Mouse (Mus musculus): Measurements from ENCODE around the gene Gm20765. TPM values are rescaled to one million over a fixed set of nuclear protein-coding genes. Genes with fewer than 3 reads are reported as not detected.
"Not testable (repeated sequence)": the region's sequence is repeated elsewhere in the genome, so short reads cannot be mapped to it uniquely, and the experiment has no call there.

The Gm20765 gene
- polyA plus RNA-seq (2016; fragmentation: Nextera tagmentation; extraction: Ambion mirVana): not detected in 2 replicates

GRCm38 (mm10) chr10:104185233-104185632, at the start of gene Gm20765:
TSS of gene Gm20765 (plus strand) at chr10:104185533.
- H3K27me3 ChIP-seq (replicated peaks); H3K9me3 ChIP-seq (replicated peaks); H3K4me3 ChIP-seq; H3K36me3 ChIP-seq; H3K4me2 ChIP-seq; ATAC-seq; H3K4me1 ChIP-seq; H3K27ac ChIP-seq; H3K9ac ChIP-seq: not testable (repeated sequence)
- no CpG with 5 or more reads among the region's 3 CpGs for WGBS (ENCODE audit: insufficient replicate concordance)

- not testable (repeated sequence) for ATAC-seq; H3K4me3 ChIP-seq; H3K27me3 ChIP-seq (replicated peaks); H3K4me1 ChIP-seq; H3K9ac ChIP-seq; H3K9me3 ChIP-seq (replicated peaks); H3K36me3 ChIP-seq; H3K27ac ChIP-seq; H3K4me2 ChIP-seq
- no CpG with 5 or more reads among the region's 3 CpGs for WGBS (ENCODE audit: insufficient replicate concordance)
Observed at GRCm38 (mm10) chr10:104142687-104143086, 42.6 kb upstream of the Gm20765 start, which contains the start of gene Gm21293. TSS of gene Gm21293 (plus strand) at chr10:104142987.

- not testable (repeated sequence) for H3K4me3 ChIP-seq; H3K36me3 ChIP-seq; H3K4me2 ChIP-seq; H3K27me3 ChIP-seq (replicated peaks); H3K4me1 ChIP-seq; H3K9me3 ChIP-seq (replicated peaks); H3K27ac ChIP-seq; ATAC-seq; H3K9ac ChIP-seq
- no CpG with 5 or more reads among the region's 3 CpGs for WGBS (ENCODE audit: insufficient replicate concordance)
Observed at GRCm38 (mm10) chr10:104151197-104151596, 34.1 kb upstream of the Gm20765 start, which contains the start of gene Gm6763. TSS of gene Gm6763 (plus strand) at chr10:104151497.

- not testable (repeated sequence) for ATAC-seq; H3K4me2 ChIP-seq; H3K9me3 ChIP-seq (replicated peaks); H3K4me3 ChIP-seq; H3K9ac ChIP-seq; H3K27ac ChIP-seq; H3K4me1 ChIP-seq; H3K36me3 ChIP-seq; H3K27me3 ChIP-seq (replicated peaks)
- no CpG with 5 or more reads among the region's 3 CpGs for WGBS (ENCODE audit: insufficient replicate concordance)
Observed at GRCm38 (mm10) chr10:104159706-104160105, 25.6 kb upstream of the Gm20765 start, which contains the start of gene Gm8764. TSS of gene Gm8764 (plus strand) at chr10:104160006.

- H3K4me3 ChIP-seq; H3K27me3 ChIP-seq (replicated peaks); H3K27ac ChIP-seq; H3K36me3 ChIP-seq; H3K9me3 ChIP-seq (replicated peaks); H3K4me1 ChIP-seq; ATAC-seq; H3K4me2 ChIP-seq; H3K9ac ChIP-seq: not testable (repeated sequence)
- no CpG with 5 or more reads among the region's 3 CpGs for WGBS (ENCODE audit: insufficient replicate concordance)
Observed at GRCm38 (mm10) chr10:104168215-104168614, 17.1 kb upstream of the Gm20765 start, which contains the start of gene Gm21304. TSS of gene Gm21304 (plus strand) at chr10:104168515.

GRCm38 (mm10) chr10:104176724-104177123, 8.6 kb upstream of the Gm20765 start, which contains the start of gene Gm21312:
TSS of gene Gm21312 (plus strand) at chr10:104177024.
- not testable (repeated sequence) for H3K9me3 ChIP-seq (replicated peaks); H3K9ac ChIP-seq; H3K27ac ChIP-seq; H3K4me2 ChIP-seq; ATAC-seq; H3K36me3 ChIP-seq; H3K4me1 ChIP-seq; H3K27me3 ChIP-seq (replicated peaks); H3K4me3 ChIP-seq
- no CpG with 5 or more reads among the region's 3 CpGs for WGBS (ENCODE audit: insufficient replicate concordance)

GRCm38 (mm10) chr10:104193742-104194141, 8.4 kb downstream of the Gm20765 start, which contains the start of gene Gm4340:
TSS of gene Gm4340 (plus strand) at chr10:104194042.
- ATAC-seq; H3K9me3 ChIP-seq (replicated peaks); H3K36me3 ChIP-seq; H3K4me1 ChIP-seq; H3K4me3 ChIP-seq; H3K4me2 ChIP-seq; H3K27ac ChIP-seq; H3K9ac ChIP-seq; H3K27me3 ChIP-seq (replicated peaks): not testable (repeated sequence)
- WGBS (ENCODE audit: insufficient replicate concordance): no CpG with 5 or more reads among the region's 3 CpGs

- H3K27ac ChIP-seq: no peak overlapping the region
- ATAC-seq: no peak
- H3K4me2 ChIP-seq: no peak overlapping the region
- H3K9me3 ChIP-seq (replicated peaks): no peaks in the 10 kb centered on the region
- H3K9ac ChIP-seq: no peak overlapping the region
- H3K36me3 ChIP-seq: no peaks in the 10 kb centered on the region
- no peaks in the 10 kb centered on the region for H3K27me3 ChIP-seq (replicated peaks)
- H3K4me3 ChIP-seq: no peak overlapping the region
- no peaks in the 10 kb centered on the region for H3K4me1 ChIP-seq
- WGBS (ENCODE audit: insufficient replicate concordance): 55% methylated on average over 1 of the region's 1 CpGs
Observed at GRCm38 (mm10) chr10:104209655-104210054, 24.3 kb downstream of the Gm20765 start.

GRCm38 (mm10) chr10:104210268-104210990, 25.1 kb downstream of the Gm20765 start:
- WGBS (ENCODE audit: insufficient replicate concordance): 51% methylated on average over 3 of the region's 3 CpGs
- ATAC-seq: no peak

GRCm38 (mm10) chr10:104214527-104214926, 29.2 kb downstream of the Gm20765 start:
- Histone ChIP-seq H3K9me3 (replicated peaks) (no peaks in the 10 kb centered on the region), H3K27me3 (replicated peaks) (no peaks in the 10 kb centered on the region), H3K9ac (no peak overlapping the region), H3K27ac (no peak overlapping the region), H3K4me2 (no peak overlapping the region), H3K4me3 (no peak overlapping the region), H3K36me3 (no peaks in the 10 kb centered on the region), H3K4me1 (no peaks in the 10 kb centered on the region)
- 70% methylated on average over 5 of the region's 5 CpGs for WGBS (ENCODE audit: insufficient replicate concordance)
- no peak for ATAC-seq

More at GRCm38 (mm10) chr10:104210268-104210990, 25.1 kb downstream of the Gm20765 start:
- Histone ChIP-seq H3K9me3 (replicated peaks) (no peaks in the 10 kb centered on the region), H3K27ac (no peak overlapping the region), H3K9ac (no peak overlapping the region), H3K4me3 (no peak overlapping the region), H3K36me3 (no peaks in the 10 kb centered on the region), H3K4me2 (no peak overlapping the region), H3K4me1 (no peaks in the 10 kb centered on the region), H3K27me3 (replicated peaks) (no peaks in the 10 kb centered on the region)

- ATAC-seq: no peak
- Histone ChIP-seq H3K4me1 (no peaks in the 10 kb centered on the region), H3K27me3 (replicated peaks) (no peaks in the 10 kb centered on the region), H3K27ac (no peak overlapping the region), H3K4me3 (no peak overlapping the region), H3K4me2 (no peak overlapping the region), H3K9me3 (replicated peaks) (no peaks in the 10 kb centered on the region), H3K36me3 (no peaks in the 10 kb centered on the region), H3K9ac (no peak overlapping the region)
- WGBS (ENCODE audit: insufficient replicate concordance): 68% methylated on average over 6 of the region's 6 CpGs
Observed at GRCm38 (mm10) chr10:104220303-104221021, 35.1 kb downstream of the Gm20765 start.
